Comparison of ENCODE assay signal across 13 mouse cellular contexts in the genomic region with DNA sequence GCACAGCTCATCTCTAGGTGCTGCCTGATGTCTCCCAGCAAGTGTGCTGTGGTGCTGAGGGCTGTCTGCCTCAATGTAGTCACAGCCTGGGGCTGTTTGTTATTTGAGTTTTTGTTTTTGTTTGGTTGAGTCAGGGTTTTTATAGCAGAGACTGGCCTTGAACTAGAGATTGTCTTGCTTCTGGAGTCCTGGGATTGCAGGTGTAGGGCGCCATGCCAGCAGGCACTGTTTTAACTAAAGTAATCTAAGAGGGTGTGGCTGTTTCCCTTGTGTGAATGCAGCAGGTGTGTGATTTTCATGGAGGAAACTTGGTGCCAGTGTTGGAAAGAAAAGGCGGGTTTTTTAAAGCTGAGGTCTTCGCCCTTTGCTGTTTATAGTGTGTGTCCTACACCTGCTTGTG.
"Had no signal": no experiment of that assay in that cellular context is flagged by ENCODE, and none has a peak within 500 bp of the region (broad histone marks: within the 10 kb centered on the region; RNA-seq: fewer than 3 reads in every experiment).

No protein-coding gene starts in this region.

- H3K9me3 ChIP-seq: intestine, embryonic 15.5 days; limb, embryonic 15.5 days; liver, embryonic 13.5 days; lung, embryonic 15.5 days; midbrain, embryonic 12.5 days; neural tube, embryonic 12.5 days had no signal

- H3K36me3 ChIP-seq: intestine, embryonic 15.5 days; neural tube, embryonic 12.5 days had no signal

- H3K27me3 ChIP-seq: intestine, embryonic 15.5 days; limb, embryonic 15.5 days; liver, embryonic 13.5 days; lung, embryonic 15.5 days; midbrain, embryonic 12.5 days; neural tube, embryonic 12.5 days had no signal

- H3K4me2 ChIP-seq: intestine, embryonic 15.5 days; limb, embryonic 15.5 days; liver, embryonic 13.5 days; lung, embryonic 15.5 days; midbrain, embryonic 12.5 days; neural tube, embryonic 12.5 days had no signal

- H3K27ac ChIP-seq: intestine, embryonic 15.5 days; limb, embryonic 15.5 days; liver, embryonic 13.5 days; lung, embryonic 15.5 days; midbrain, embryonic 12.5 days; neural tube, embryonic 12.5 days had no signal

- DNase-seq: kidney, adult 18-20 months; kidney, postnatal 4 days; liver, embryonic 13.5 days; liver, postnatal 0 days; lung, postnatal 14 days; spleen, adult 18-20 months; thymus, adult 18-20 months; thymus, postnatal 14 days had no signal

- H3K4me3 ChIP-seq: intestine, embryonic 15.5 days; limb, embryonic 15.5 days; liver, embryonic 13.5 days; lung, embryonic 15.5 days; midbrain, embryonic 12.5 days; neural tube, embryonic 12.5 days had no signal

- H3K9ac ChIP-seq: intestine, embryonic 15.5 days; limb, embryonic 15.5 days; liver, embryonic 13.5 days; liver, postnatal 0 days; lung, embryonic 15.5 days; midbrain, embryonic 12.5 days; neural tube, embryonic 12.5 days had no signal

- ATAC-seq: intestine, embryonic 15.5 days; liver, postnatal 0 days had no signal
